In genomic region chr5:138571623-138572022, GRCm38 (mm10) we compare ENCODE assay signal across 8 mouse cellular contexts. TPM values are rescaled to one million over a fixed set of nuclear protein-coding genes. Genes with fewer than 3 reads are reported as not detected.
DNase-seq lines count a peak whose midpoint lies in the region; ATAC-seq and TF ChIP-seq lines count a peak whose summit lies in the region.
"Had no signal": no experiment of that assay in that cellular context is flagged by ENCODE, and none has a peak within 500 bp of the region (broad histone marks: within the 10 kb centered on the region; RNA-seq: fewer than 3 reads in every experiment).

No protein-coding gene starts in this region.

- H3K9me3 ChIP-seq in G1E (replicated peaks), result no peaks in the 10 kb centered on the region
- H3K9me3 ChIP-seq: lung, embryonic 15.5 days had no signal

- H3K27me3 ChIP-seq in G1E (ENCODE audit: insufficient read depth, low read length), result no peaks in the 10 kb centered on the region
- H3K27me3 ChIP-seq: lung, embryonic 15.5 days had no signal

- H3K36me3 ChIP-seq in G1E (replicated peaks), result no peaks in the 10 kb centered on the region
- H3K36me3 ChIP-seq: lung, embryonic 15.5 days had no signal

- ATAC-seq in G1E (ENCODE audit: extremely low read depth, insufficient number of reproducible peaks, low FRiP score, poor library complexity, severe bottlenecking), result peak; percentile 34; the same call in 1 of the 2 replicates
- peak; percentile 66 for ATAC-seq in megakaryocyte, adult 5-6 weeks (ENCODE audit: poor library complexity, severe bottlenecking)

- H3K4me1 ChIP-seq in G1E (ENCODE audit: insufficient read depth, low read depth, low read length), result no peaks in the 10 kb centered on the region
- H3K4me1 ChIP-seq: lung, embryonic 15.5 days had no signal

- DNase-seq in layer of hippocampus, postnatal 10 days (ENCODE audit: low spot score in 2 of 2), result peak; percentile 8 to 21
- DNase-seq in layer of hippocampus, adult 8-10 months (ENCODE audit: low spot score in 2 of 2), result no peak
- DNase-seq in G1E (ENCODE audit: low spot score), result no peak
- DNase-seq in c-Kit-positive CD71-positive TER-119-negative erythroid progenitor cells, embryonic 14.5 days (ENCODE audit: low read depth), result peak; percentile 2
- DNase-seq in gastrocnemius, adult 8-10 months (ENCODE audit: low spot score in 2 of 2), result no peak
- DNase-seq in left cerebral cortex, postnatal 25 days (ENCODE audit: low spot score in 2 of 2), result no peak

- TF ChIP-seq CTCF in G1E (IDR thresholded peaks at IDR 0.05; ENCODE audit: low read depth, low read length), result no peak

- H3K4me3 ChIP-seq in G1E (ENCODE audit: low read depth, low read length), result no peak overlapping the region
- H3K4me3 ChIP-seq: lung, embryonic 15.5 days had no signal

- intact Hi-C loops in left cerebral cortex, postnatal 25 days (cut with DNase I), result no loop called here

RNA-seq across cellular contexts. Expression of gene 1700123K08Rik, which starts 7.1 kb away (rescaled TPM):
- total RNA-seq in layer of hippocampus, postnatal 10 days (2021), result not detected
- total RNA-seq in layer of hippocampus, adult 8-10 months (2022), result under 1 TPM in 1 of 4 experiments, not detected in 3; 0.45 TPM
- total RNA-seq in G1E (2014; fragmentation: Nextera tagmentation), result not detected in 2 replicates
- total RNA-seq in G1E (2017), result not detected in 2 replicates
- polyA plus RNA-seq in G1E (2012), result not detected in 2 replicates
- not detected in 2 replicates for total RNA-seq in megakaryocyte, adult 5-6 weeks (2015)
- not detected in 2 replicates for total RNA-seq in megakaryocyte, adult 5-6 weeks (2017)
- total RNA-seq in gastrocnemius, adult 8-10 months (2022), result not detected
- total RNA-seq in left cerebral cortex, postnatal 25 days (2021), result not detected
- polyA plus RNA-seq: lung, embryonic 15.5 days had no signal

RNA-seq across cellular contexts. Expression of gene Zfp68, which starts 47.9 kb away (rescaled TPM):
- 10 to 100 TPM; 33.1 to 35.3 TPM for total RNA-seq in layer of hippocampus, postnatal 10 days (2021)
- 10 to 100 TPM; 30.4 to 34.4 (median 31.5) TPM for total RNA-seq in layer of hippocampus, adult 8-10 months (2022)
- total RNA-seq in G1E (2014; fragmentation: Nextera tagmentation), result 66.5 and 72.1 TPM in 2 replicates
- 42.5 and 49.7 TPM in 2 replicates for total RNA-seq in G1E (2017)
- polyA plus RNA-seq in G1E (2012), result 0.89 and 1.7 TPM in 2 replicates
- total RNA-seq in megakaryocyte, adult 5-6 weeks (2015), result 47.9 and 51.5 TPM in 2 replicates
- total RNA-seq in megakaryocyte, adult 5-6 weeks (2017), result 51.0 and 60.4 TPM in 2 replicates
- 10 to 100 TPM; 13.9 to 19.7 (median 17.5) TPM for total RNA-seq in gastrocnemius, adult 8-10 months (2022)
- 10 to 100 TPM; 26.2 to 29.1 TPM for total RNA-seq in left cerebral cortex, postnatal 25 days (2021)

RNA-seq across cellular contexts. Expression of gene A430033K04Rik, which starts 51.0 kb away (rescaled TPM):
- 10 to 100 TPM; 12.5 to 13.6 TPM for total RNA-seq in layer of hippocampus, postnatal 10 days (2021)
- total RNA-seq in layer of hippocampus, adult 8-10 months (2022), result 10 to 100 TPM; 14.6 to 17.7 (median 16.9) TPM
- total RNA-seq in G1E (2014; fragmentation: Nextera tagmentation), result 10.3 and 12.4 TPM in 2 replicates
- 8.6 and 9.6 TPM in 2 replicates for total RNA-seq in G1E (2017)
- polyA plus RNA-seq in G1E (2012), result 0.45 and 0.62 TPM in 2 replicates
- 3.2 and 3.6 TPM in 2 replicates for total RNA-seq in megakaryocyte, adult 5-6 weeks (2015)
- 5.8 and 6.4 TPM in 2 replicates for total RNA-seq in megakaryocyte, adult 5-6 weeks (2017)
- total RNA-seq in gastrocnemius, adult 8-10 months (2022), result 1 to 10 TPM; 2.3 to 2.9 (median 2.8) TPM
- total RNA-seq in left cerebral cortex, postnatal 25 days (2021), result 10 to 100 TPM; 15.5 to 15.9 TPM

Comparison
In these comparisons a context has a peak if more than half of its experiments do, and no peak if none do; other contexts are left out.
1. DNase-seq: peak in layer of hippocampus, postnatal 10 days (2 of 2) and c-Kit-positive CD71-positive TER-119-negative erythroid progenitor cells, embryonic 14.5 days (single experiment); none in layer of hippocampus, adult 8-10 months (0 of 2), G1E (single experiment), gastrocnemius, adult 8-10 months (0 of 2) and left cerebral cortex, postnatal 25 days (0 of 2).